ENCODE assay signal across 20 mouse cellular contexts in the genomic region with DNA sequence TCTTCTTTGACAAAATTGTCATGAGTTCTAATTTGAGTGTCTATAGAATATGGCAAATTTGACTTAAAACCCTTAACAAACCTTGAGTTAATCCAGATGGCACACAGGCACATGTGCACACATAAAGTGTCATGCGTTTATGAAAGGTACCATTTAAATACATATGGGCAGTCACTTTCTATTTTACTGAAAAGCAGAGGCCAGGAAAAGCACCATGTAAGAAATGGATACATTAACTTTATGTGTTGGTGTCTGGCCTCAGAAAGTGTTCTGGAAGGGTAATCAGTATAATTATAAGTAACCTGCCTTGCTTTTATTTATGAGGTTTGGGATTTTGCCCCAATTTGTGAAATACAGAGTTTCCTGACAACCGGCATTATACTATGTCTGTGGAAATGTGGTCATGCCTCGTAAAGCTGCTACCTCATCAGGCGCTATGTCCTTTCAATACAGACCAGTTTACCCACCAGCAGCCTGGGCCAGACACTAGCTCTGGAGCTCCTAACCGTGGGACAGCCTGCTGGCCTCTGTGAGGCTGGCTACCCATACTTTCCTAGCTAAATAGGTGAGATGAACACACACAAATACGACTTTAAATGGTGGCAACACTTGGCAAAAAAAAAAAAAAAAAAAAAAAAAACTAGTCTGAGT.
"Had no signal": no experiment of that assay in that cellular context is flagged by ENCODE, and none has a peak within 500 bp of the region (broad histone marks: within the 10 kb centered on the region; RNA-seq: fewer than 3 reads in every experiment).

No protein-coding gene starts in this region.

- H3K36me3 ChIP-seq: intestine, embryonic 15.5 days; liver, embryonic 12.5 days; liver, embryonic 15.5 days; lung, embryonic 15.5 days; midbrain, embryonic 10.5 days; midbrain, embryonic 13.5 days; neural tube, embryonic 13.5 days had no signal

- DNase-seq: kidney, adult 18-20 months; kidney, postnatal 25 days; layer of hippocampus, adult 9-11 months; liver; lung, adult 18-20 months; lung, postnatal 10 days; lung, postnatal 36 days; thymus, adult 18-20 months; thymus, postnatal 14 days had no signal

- ATAC-seq: intestine, embryonic 15.5 days; liver, embryonic 12.5 days; midbrain, embryonic 13.5 days; midbrain, embryonic 16.5 days had no signal

- H3K9me3 ChIP-seq: intestine, embryonic 15.5 days; liver, embryonic 12.5 days; liver, embryonic 15.5 days; lung, embryonic 15.5 days; megakaryocyte, embryonic 14.5 days; midbrain, embryonic 10.5 days; midbrain, embryonic 13.5 days; neural tube, embryonic 13.5 days had no signal

- H3K27ac ChIP-seq: intestine, embryonic 15.5 days; layer of hippocampus, adult 2 months; liver, embryonic 12.5 days; liver, embryonic 15.5 days; lung, embryonic 15.5 days; midbrain, embryonic 10.5 days; midbrain, embryonic 13.5 days; neural tube, embryonic 13.5 days had no signal

- H3K4me1 ChIP-seq: intestine, embryonic 15.5 days; liver, embryonic 12.5 days; liver, embryonic 15.5 days; megakaryocyte, embryonic 14.5 days; midbrain, embryonic 10.5 days; midbrain, embryonic 13.5 days; neural tube, embryonic 13.5 days had no signal

- H3K27me3 ChIP-seq: intestine, embryonic 15.5 days; liver, embryonic 12.5 days; liver, embryonic 15.5 days; lung, embryonic 15.5 days; midbrain, embryonic 13.5 days; neural tube, embryonic 13.5 days had no signal

- H3K4me3 ChIP-seq: intestine, embryonic 15.5 days; layer of hippocampus, adult 2 months; liver, embryonic 12.5 days; liver, embryonic 15.5 days; lung, embryonic 15.5 days; megakaryocyte, embryonic 14.5 days; midbrain, embryonic 10.5 days; midbrain, embryonic 13.5 days; myocyte; neural tube, embryonic 13.5 days had no signal

- H3K9ac ChIP-seq: intestine, embryonic 15.5 days; liver, embryonic 12.5 days; liver, embryonic 15.5 days; lung, embryonic 15.5 days; midbrain, embryonic 13.5 days; neural tube, embryonic 13.5 days had no signal

- H3K4me2 ChIP-seq: intestine, embryonic 15.5 days; liver, embryonic 12.5 days; liver, embryonic 15.5 days; lung, embryonic 15.5 days; midbrain, embryonic 13.5 days; neural tube, embryonic 13.5 days had no signal
